Mouse (Mus musculus) myocyte (in vitro differentiated cells): ENCODE data around the gene Nek11. TPM values are rescaled to one million over a fixed set of nuclear protein-coding genes. Genes with fewer than 3 reads are reported as not detected.

ENCODE experiments used
- H3K27me3 ChIP-seq: one replicate; pipeline ENCODE4 v1.6.1; 2011; ENCODE audit not compliant: control insufficient read depth, insufficient read depth, insufficient read length
- H3K36me3 ChIP-seq: one replicate; pipeline ENCODE4 v1.6.1; 2011; ENCODE audit not compliant: control insufficient read depth, insufficient read depth
- H3K4me2 ChIP-seq: one replicate; pipeline ENCODE4 v1.6.1; 2011; ENCODE audit warnings: low read depth, control low read depth
- H3K4me3 ChIP-seq: one replicate; pipeline ENCODE4 v1.5.1; 2011; ENCODE audit warnings: mild to moderate bottlenecking, control low read depth, moderate library complexity
- H3K79me2 ChIP-seq: one replicate; pipeline ENCODE4 v1.6.1; 2011; ENCODE audit not compliant: control insufficient read depth, insufficient read depth
- H3ac ChIP-seq: one replicate; pipeline ENCODE4 v1.6.1; 2011; ENCODE audit not compliant: control insufficient read depth, insufficient read length
- CEBPB ChIP-seq: IDR thresholded peaks from 2 replicates; pipeline ENCODE4 v1.6.1; 2011; ENCODE audit warnings: mild to moderate bottlenecking, moderate library complexity; ENCODE audit not compliant: poor library complexity, insufficient read depth, severe bottlenecking
- E2F4 ChIP-seq: IDR thresholded peaks from one replicate; pipeline ENCODE4 v1.6.1; 2011; ENCODE audit warnings: mild to moderate bottlenecking, control low read depth, moderate library complexity; ENCODE audit not compliant: insufficient read depth
- MAX ChIP-seq: IDR thresholded peaks from one replicate; pipeline ENCODE4 v1.6.1; 2011; ENCODE audit warnings: low read depth, mild to moderate bottlenecking, control low read depth
- MYOD1 ChIP-seq, 3 experiments: IDR thresholded peaks; one replicate each; pipeline ENCODE4 v1.6.1; 2011; ENCODE audit warnings: control low read depth in 2 of 3, low read depth in 2 of 3, mild to moderate bottlenecking in 2 of 3, moderate library complexity in 1 of 3; ENCODE audit not compliant: insufficient read length in 2 of 3, control insufficient read depth in 1 of 3
- MYOG ChIP-seq, 3 experiments: IDR thresholded peaks; one replicate each; pipeline ENCODE4 v1.6.1; 2011; ENCODE audit warnings: control low read depth in 2 of 3, low read depth in 2 of 3, mild to moderate bottlenecking in 2 of 3; ENCODE audit not compliant: insufficient read length in 2 of 3, control insufficient read depth in 1 of 3, insufficient read depth in 1 of 3
- POLR2A ChIP-seq: IDR thresholded peaks from one replicate; pipeline ENCODE4 v1.6.1; 2011; ENCODE audit warnings: low read depth, mild to moderate bottlenecking, control low read depth, moderate library complexity; ENCODE audit not compliant: insufficient read length
- POLR2AphosphoS2 ChIP-seq: IDR thresholded peaks from one replicate; pipeline ENCODE4 v1.6.1; 2011; ENCODE audit warnings: low read depth, control low read depth; ENCODE audit not compliant: insufficient read length
- REST ChIP-seq: IDR thresholded peaks from one replicate; pipeline ENCODE4 v1.6.1; 2011; ENCODE audit warnings: mild to moderate bottlenecking, control low read depth, moderate library complexity; ENCODE audit not compliant: insufficient read depth, insufficient read length
- SRF ChIP-seq: IDR thresholded peaks from one replicate; pipeline ENCODE4 v1.6.1; 2011; ENCODE audit warnings: low read depth; ENCODE audit not compliant: control insufficient read depth, insufficient read length
- TCF12 ChIP-seq: IDR thresholded peaks from one replicate; pipeline ENCODE4 v1.6.1; 2011; ENCODE audit warnings: mild to moderate bottlenecking, control low read depth; ENCODE audit not compliant: poor library complexity, insufficient read depth, severe bottlenecking
- TCF3 ChIP-seq: IDR thresholded peaks from one replicate; pipeline ENCODE4 v1.6.1; 2011; ENCODE audit warnings: low read depth, control low read depth; ENCODE audit not compliant: insufficient read length
- USF1 ChIP-seq: IDR thresholded peaks from one replicate; pipeline ENCODE4 v1.6.1; 2011; ENCODE audit warnings: low read depth, mild to moderate bottlenecking, control low read depth, moderate library complexity
- polyA plus RNA-seq: library from polyadenylated mRNA; unstranded; fragments of >200 nt; fragmentation: generic; extraction: Trizol; gene quantifications from one replicate; pipeline ENCODE4 v1.2.1, GENCODE M21; 2012; ENCODE audit warnings: missing spikeins

Gene Nek11
- polyA plus RNA-seq, 1 experiment, result 0.05 TPM

DNA sequence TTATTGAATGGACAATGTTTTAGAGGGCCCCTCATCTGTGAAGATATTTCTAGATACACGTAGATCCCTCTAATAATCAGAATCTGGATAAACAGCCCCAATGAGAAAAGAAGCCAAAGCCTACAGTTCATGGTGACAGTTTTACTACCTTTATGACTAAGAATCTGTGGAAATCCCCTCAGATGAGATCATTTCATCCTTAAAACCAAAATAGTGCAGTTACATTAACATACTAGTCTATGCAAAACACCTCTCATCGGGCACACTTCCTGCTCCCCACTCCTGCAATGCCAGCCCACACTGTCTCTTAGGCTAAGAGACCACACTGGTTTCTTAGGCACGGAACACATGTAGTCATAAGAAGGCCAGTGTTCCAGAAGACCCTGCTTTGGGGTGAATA, 26.7 kb downstream of the Nek11 start:
- TF ChIP-seq POLR2AphosphoS2 (no peak), MYOD1 (IDR thresholded peaks at IDR 0.05; ENCODE audit: control insufficient read depth in 1 of 3, insufficient read length in 2 of 3, low read depth in 2 of 3) (no peak), TCF12 (no peak)
- H3ac ChIP-seq, result no peak overlapping the region
- no peaks in the 10 kb centered on the region for H3K27me3 ChIP-seq
- H3K4me3 ChIP-seq, result no peak overlapping the region
- H3K79me2 ChIP-seq, result no peaks in the 10 kb centered on the region
- no peak overlapping the region for H3K4me2 ChIP-seq
- no peaks in the 10 kb centered on the region for H3K36me3 ChIP-seq

- no peaks in the 10 kb centered on the region for H3K27me3 ChIP-seq
- H3ac ChIP-seq, result no peak overlapping the region
- no peaks in the 10 kb centered on the region for H3K36me3 ChIP-seq
- no peak overlapping the region for H3K4me3 ChIP-seq
- H3K79me2 ChIP-seq, result no peaks in the 10 kb centered on the region
- TF ChIP-seq MYOG (IDR thresholded peaks at IDR 0.05; ENCODE audit: control insufficient read depth in 1 of 3, insufficient read depth in 1 of 3, insufficient read length in 2 of 3, low read depth in 2 of 3) (no peak), TCF3 (no peak), CEBPB (no peak), MYOD1 (IDR thresholded peaks at IDR 0.05; ENCODE audit: control insufficient read depth in 1 of 3, insufficient read length in 2 of 3, low read depth in 2 of 3) (no peak), SRF (no peak), USF1 (no peak), POLR2AphosphoS2 (no peak), REST (no peak), TCF12 (no peak), E2F4 (no peak), MAX (no peak), POLR2A (no peak)
- H3K4me2 ChIP-seq, result no peak overlapping the region
These were observed 29.1 kb downstream of the Nek11 start for GRCm38 (mm10) chr9:105366199-105366598.

DNA sequence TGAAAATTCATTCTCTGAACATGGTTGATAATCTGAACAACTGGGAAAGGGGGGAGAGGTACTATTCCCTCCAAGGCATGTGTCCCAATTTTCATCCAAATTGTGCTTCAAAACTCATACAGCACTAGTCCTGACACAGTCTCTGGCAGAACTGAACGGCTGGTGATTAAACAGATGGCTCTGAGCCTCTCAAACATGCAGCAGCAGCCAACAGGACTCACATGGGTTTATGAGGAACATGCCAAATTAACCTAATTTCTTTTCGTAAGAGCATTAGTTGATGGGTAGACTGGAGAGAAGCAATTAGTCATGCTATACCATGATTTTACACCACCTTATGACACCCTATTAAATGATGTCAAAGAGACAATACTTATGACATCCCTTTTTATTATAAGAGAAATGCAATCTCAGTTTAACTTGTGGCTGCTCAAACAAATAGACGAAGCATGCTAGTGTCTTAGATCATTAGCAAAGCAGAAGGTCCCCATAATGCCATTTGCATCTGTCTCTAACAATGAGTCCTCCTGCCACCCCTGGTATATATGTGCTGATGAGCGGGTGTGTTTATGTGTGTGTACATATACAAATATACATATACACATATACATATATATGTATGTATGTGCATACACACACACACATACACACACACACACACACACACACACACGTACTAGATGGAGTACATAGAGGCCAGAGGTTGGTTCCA, 31.6 kb downstream of the Nek11 start:
- Histone ChIP-seq H3K4me2 (no peak overlapping the region), H3K4me3 (no peak overlapping the region), H3ac (no peak overlapping the region), H3K36me3 (no peaks in the 10 kb centered on the region), H3K79me2 (no peaks in the 10 kb centered on the region), H3K27me3 (no peaks in the 10 kb centered on the region)
- no peak for TF ChIP-seq MYOD1 (IDR thresholded peaks at IDR 0.05; ENCODE audit: control insufficient read depth in 1 of 3, insufficient read length in 2 of 3, low read depth in 2 of 3)
- no peak for TF ChIP-seq SRF
- TF ChIP-seq POLR2A, result no peak
- TF ChIP-seq REST, result no peak

DNA sequence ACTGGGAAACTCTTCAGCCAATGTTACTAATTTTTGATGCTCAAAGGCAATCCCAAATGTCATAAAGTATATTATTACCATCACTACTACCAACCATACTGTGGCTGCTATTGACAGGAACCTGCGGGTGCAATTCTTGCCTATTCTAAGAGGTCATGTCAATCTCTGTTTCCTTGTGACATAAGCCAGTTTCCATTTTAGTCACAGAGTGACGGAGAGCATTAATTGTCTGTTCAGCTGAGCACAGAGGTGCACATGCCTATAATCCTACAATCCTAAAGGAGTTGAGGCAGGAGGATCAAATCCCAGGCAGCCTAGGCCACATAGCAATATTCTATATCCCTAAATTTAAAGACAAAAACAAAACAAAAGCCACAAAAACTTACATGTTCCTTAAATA, 33.1 kb downstream of the Nek11 start:
- no peak overlapping the region for H3K4me3 ChIP-seq
- TF ChIP-seq POLR2AphosphoS2, result no peak
- TF ChIP-seq E2F4, result no peak
- no peak for TF ChIP-seq MYOG (IDR thresholded peaks at IDR 0.05; ENCODE audit: control insufficient read depth in 1 of 3, insufficient read depth in 1 of 3, insufficient read length in 2 of 3, low read depth in 2 of 3)
- TF ChIP-seq MYOD1 (IDR thresholded peaks at IDR 0.05; ENCODE audit: control insufficient read depth in 1 of 3, insufficient read length in 2 of 3, low read depth in 2 of 3), result no peak
- no peak for TF ChIP-seq USF1
- TF ChIP-seq REST, result no peak
- no peak for TF ChIP-seq POLR2A
- TF ChIP-seq CEBPB, result no peak
- no peak for TF ChIP-seq MAX
- no peak for TF ChIP-seq TCF3
- TF ChIP-seq TCF12, result no peak
- no peak for TF ChIP-seq SRF
- no peaks in the 10 kb centered on the region for H3K27me3 ChIP-seq
- H3ac ChIP-seq, result no peak overlapping the region
- no peaks in the 10 kb centered on the region for H3K79me2 ChIP-seq
- no peaks in the 10 kb centered on the region for H3K36me3 ChIP-seq
- H3K4me2 ChIP-seq, result no peak overlapping the region

DNA sequence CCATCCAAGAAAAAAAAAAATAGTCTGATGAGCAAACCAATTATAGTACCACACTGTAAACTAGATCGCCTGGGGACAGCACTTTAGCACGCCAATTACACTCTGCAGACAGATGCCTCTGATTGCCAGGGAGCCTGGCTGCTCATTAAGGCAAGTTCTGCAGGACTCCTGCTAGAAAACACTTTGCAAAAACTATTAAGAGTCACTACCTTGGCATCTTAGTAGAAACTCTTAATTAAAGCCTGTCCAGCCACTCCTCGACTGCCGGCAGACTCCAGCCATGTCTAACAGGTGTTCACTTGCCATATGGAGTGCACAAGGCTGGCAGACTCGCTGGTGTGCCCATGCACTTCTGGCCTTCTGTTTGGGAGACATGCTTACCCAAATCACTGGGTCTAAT, 46.3 kb downstream of the Nek11 start:
- Histone ChIP-seq H3K36me3 (no peaks in the 10 kb centered on the region), H3K4me2 (no peak overlapping the region), H3K4me3 (no peak overlapping the region), H3ac (no peak overlapping the region), H3K27me3 (no peaks in the 10 kb centered on the region), H3K79me2 (no peaks in the 10 kb centered on the region)
- TF ChIP-seq MYOD1 (IDR thresholded peaks at IDR 0.05; ENCODE audit: control insufficient read depth in 1 of 3, insufficient read length in 2 of 3, low read depth in 2 of 3) (peak in 1 of 3 experiments; percentile 23), POLR2AphosphoS2 (no peak)
